Mouse (Mus musculus): ENCODE measurements at regions not wholly inside any gene's neighbourhood (a gene's known extent, or its start where the extent isn't known, plus 50 kb on each side); places are given as distances from the start of the nearest gene placed in this dataset.
A peak's percentile ranks its signal among the peaks of the same experiment; 100 is the strongest.

DNA sequence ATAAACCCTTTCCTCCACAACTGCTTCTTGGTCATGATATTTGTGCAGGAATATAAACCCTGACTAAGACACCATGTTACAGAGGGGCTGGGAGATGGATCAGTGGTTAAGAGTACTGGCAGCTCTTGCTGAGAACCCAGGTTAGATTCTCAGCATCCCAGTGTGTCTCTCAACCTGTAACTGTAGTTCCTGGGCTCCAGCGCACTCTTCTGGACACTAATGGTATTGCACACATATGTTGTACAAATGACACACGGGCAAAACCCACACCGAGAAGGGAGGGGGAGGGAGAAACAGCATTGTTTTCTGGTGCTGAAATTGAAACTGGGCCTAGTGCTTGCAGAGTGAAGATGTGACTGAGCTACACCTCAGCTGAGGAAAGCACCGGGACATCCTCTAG, 81.0 kb upstream of the Ccdc39 start:
- Histone ChIP-seq H3K9ac (no peak overlapping the region), H3K4me3 (no peak overlapping the region), H3K27me3 (no peaks in the 10 kb centered on the region), H3K4me2 (replicated peaks) (no peak overlapping the region), H3K27ac (no peak overlapping the region), H3K9me3 (replicated peaks) (peaks cover 3% of the 10 kb centered on the region), H3K36me3 (no peaks in the 10 kb centered on the region), H3K4me1 (no peaks in the 10 kb centered on the region)
- 83% methylated on average over 4 of the region's 4 CpGs for WGBS
- ATAC-seq (ENCODE audit: low FRiP score): no peak

DNA sequence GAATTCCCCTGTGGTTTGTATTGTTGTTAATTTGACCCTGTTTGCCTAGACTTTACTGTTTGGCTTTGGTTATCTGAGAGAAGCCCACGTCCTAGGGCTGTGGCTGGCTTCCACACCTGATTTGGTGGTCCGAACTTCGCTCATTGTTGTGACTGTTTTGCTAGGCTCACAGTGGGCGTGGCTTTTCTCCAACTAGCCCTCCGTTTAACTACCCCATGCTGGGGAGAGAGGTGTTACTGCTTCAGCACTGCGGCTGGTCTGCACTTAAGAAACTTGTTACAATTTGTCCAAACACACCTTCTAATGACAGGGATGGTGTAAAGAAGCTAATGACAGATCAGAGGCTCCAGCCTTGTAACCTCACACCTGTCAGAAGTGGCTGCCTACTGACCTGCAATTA, 64.7 kb upstream of the Fxr1 start:
- no peak overlapping the region for H3K9ac ChIP-seq
- H3K9me3 ChIP-seq (replicated peaks): no peaks in the 10 kb centered on the region
- H3K4me2 ChIP-seq (replicated peaks): 0 out of 2 replicates have a peak overlapping the region, but pooled peaks have one; percentile 9
- ATAC-seq (ENCODE audit: low FRiP score): peak; percentile 40; the same call in 1 of the 2 replicates
- peaks cover 11% of the 10 kb centered on the region for H3K4me1 ChIP-seq
- no peak overlapping the region for H3K27ac ChIP-seq
- H3K4me3 ChIP-seq: no peak overlapping the region
- peaks cover 15% of the 10 kb centered on the region for H3K27me3 ChIP-seq
- under 1% methylated on average over 6 of the region's 6 CpGs for WGBS
- no peaks in the 10 kb centered on the region for H3K36me3 ChIP-seq

DNA sequence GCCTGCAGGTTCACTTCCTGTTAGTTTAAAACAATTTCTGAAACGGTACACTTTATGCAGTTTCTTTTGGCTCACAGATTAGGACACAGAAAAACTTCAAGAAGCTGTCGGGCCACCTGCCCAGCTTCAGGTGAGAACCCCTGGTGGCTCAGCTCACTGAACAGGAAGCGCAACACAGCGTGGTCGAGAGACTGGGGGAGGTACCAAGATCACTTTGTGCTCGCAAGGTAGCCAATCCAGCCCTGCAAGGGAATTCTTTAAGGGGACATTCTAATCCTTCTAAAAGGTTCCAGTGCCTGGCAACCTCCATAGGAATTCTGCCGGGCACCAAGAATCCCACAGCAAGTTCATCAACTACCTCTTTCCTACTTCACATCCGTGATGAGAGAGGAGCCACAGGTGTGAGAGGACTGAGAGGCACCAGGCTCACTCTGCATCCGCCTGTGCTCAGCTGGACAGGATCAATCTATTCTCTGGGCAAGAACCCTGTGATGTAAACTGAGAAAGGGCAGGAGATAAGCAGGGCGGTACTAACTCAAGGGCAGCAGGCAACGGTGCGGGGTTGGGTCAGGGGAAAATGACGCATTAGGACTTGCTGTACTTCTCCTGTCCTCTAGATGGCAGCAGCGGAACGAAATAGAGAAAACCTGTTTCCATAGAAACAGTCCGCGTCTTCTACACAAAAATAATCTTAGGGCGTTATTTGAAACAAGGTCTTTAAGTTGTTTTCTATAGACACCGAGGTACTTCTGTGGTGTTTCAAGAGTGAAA, 63.7 kb upstream of the Fxr1 start:
- H3K4me1 ChIP-seq: peaks cover 11% of the 10 kb centered on the region
- no peak overlapping the region for H3K27ac ChIP-seq
- 3% methylated on average over 19 of the region's 19 CpGs for WGBS
- no peaks in the 10 kb centered on the region for H3K9me3 ChIP-seq (replicated peaks)
- H3K27me3 ChIP-seq: peaks cover 15% of the 10 kb centered on the region
- no peak overlapping the region for H3K4me3 ChIP-seq
- H3K9ac ChIP-seq: no peak overlapping the region
- peak; percentile 79 for ATAC-seq (ENCODE audit: low FRiP score)
- peak overlapping the region; percentile 48 for H3K4me2 ChIP-seq (replicated peaks)
- no peaks in the 10 kb centered on the region for H3K36me3 ChIP-seq

DNA sequence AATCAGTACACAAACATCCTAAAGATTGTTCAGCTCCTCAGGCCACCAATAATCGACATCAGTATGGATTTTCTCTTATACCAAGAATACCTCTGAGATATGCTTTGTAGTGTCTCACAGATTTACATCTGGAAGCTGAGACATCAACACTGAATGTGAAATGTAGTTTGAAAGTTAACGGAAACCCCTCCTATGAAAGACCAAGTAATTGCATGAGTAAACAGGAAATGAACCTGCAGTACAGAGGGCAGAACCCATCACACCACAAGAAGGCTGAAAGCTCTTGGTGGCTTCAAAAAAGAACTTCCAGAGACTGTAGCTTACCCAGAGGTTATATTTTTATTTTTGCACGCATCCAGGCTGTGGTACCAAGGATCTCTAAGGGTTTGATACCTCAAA, 63.1 kb upstream of the Fxr1 start:
- Histone ChIP-seq H3K4me2 (replicated peaks) (peak overlapping the region; percentile 48; the same call in 1 of the 2 replicates), H3K4me1 (peaks cover 11% of the 10 kb centered on the region), H3K9ac (no peak overlapping the region), H3K27me3 (peaks cover 15% of the 10 kb centered on the region), H3K36me3 (no peaks in the 10 kb centered on the region), H3K4me3 (no peak overlapping the region), H3K9me3 (replicated peaks) (no peaks in the 10 kb centered on the region), H3K27ac (no peak overlapping the region)
- ATAC-seq (ENCODE audit: low FRiP score): no peak
- WGBS: 49% methylated on average over 3 of the region's 3 CpGs

DNA sequence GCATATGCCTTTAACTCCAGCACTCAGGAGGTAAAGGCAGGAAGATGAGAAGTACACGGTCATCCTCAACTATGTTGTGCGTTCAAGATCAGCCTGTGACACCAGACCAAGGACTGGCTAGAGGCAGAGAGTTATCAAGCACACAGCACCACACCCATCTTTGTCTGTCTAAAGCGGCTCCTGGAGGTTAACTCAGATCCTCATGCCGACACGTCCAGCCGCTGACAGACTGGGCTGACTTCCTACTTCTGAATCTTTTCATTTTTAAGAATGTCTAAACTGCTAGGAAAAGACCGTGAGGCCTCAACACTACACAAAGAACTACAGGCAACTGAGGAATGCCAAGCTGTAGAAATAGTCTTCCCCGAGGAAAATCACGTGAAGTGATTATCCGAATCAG, 62.1 kb upstream of the Fxr1 start:
- no peak overlapping the region for H3K27ac ChIP-seq
- peaks cover 11% of the 10 kb centered on the region for H3K4me1 ChIP-seq
- ATAC-seq (ENCODE audit: low FRiP score): no peak
- H3K27me3 ChIP-seq: peaks cover 15% of the 10 kb centered on the region
- WGBS: 91% methylated on average over 10 of the region's 10 CpGs
- H3K9ac ChIP-seq: no peak overlapping the region
- H3K36me3 ChIP-seq: no peaks in the 10 kb centered on the region
- no peaks in the 10 kb centered on the region for H3K9me3 ChIP-seq (replicated peaks)
- H3K4me3 ChIP-seq: no peak overlapping the region
- no peak overlapping the region for H3K4me2 ChIP-seq (replicated peaks)

DNA sequence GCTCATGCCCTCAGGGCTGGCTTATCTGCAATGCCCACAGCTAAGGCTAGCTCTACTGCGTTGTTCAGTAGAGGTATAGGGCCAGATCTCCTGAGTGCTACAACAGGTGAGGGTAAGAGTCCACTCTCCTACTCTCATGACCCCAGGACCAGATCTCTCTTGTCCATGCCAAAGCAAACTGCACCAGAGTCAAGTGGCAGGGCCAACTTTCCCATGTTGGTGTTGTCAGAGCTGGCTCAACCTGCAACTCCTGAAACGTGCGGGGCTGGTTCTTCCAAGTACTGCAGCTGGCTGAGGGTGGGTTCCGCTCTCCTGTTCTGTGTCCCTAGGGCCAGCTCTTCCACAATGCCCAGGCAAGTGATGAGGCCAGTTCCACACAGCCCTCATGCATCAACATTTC, 61.5 kb upstream of the Fxr1 start:
- H3K27ac ChIP-seq: no peak overlapping the region
- H3K9me3 ChIP-seq (replicated peaks): no peaks in the 10 kb centered on the region
- no peak overlapping the region for H3K4me3 ChIP-seq
- H3K4me2 ChIP-seq (replicated peaks): no peak overlapping the region
- no peak overlapping the region for H3K9ac ChIP-seq
- H3K27me3 ChIP-seq: peaks cover 15% of the 10 kb centered on the region
- no peak for ATAC-seq (ENCODE audit: low FRiP score)
- whole genome bisulfite sequencing: 88% methylated on average over 4 of the region's 4 CpGs
- H3K4me1 ChIP-seq: peaks cover 11% of the 10 kb centered on the region
- H3K36me3 ChIP-seq: no peaks in the 10 kb centered on the region

DNA sequence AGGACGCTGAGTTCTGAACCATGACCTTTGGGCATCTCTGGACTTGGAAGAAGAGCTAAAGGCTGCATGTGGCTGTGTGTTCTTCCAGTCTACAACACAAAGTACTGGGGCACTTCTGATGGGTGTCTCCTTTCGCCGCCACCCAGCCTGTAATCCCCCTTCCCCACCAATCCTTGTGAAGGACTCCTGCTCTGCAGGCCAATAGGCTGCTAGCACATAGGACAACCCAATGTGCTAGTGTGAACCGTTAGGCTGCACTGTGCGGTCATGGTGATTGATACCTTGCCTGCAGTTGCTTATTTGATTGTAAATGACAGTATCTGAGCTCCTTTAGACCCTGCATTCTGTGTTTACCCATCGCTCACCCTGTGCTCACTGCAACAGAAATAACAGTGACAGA, 59.5 kb upstream of the Fxr1 start:
- no peaks in the 10 kb centered on the region for H3K36me3 ChIP-seq
- no peaks in the 10 kb centered on the region for H3K9me3 ChIP-seq (replicated peaks)
- peaks cover 10% of the 10 kb centered on the region for H3K27me3 ChIP-seq
- H3K4me3 ChIP-seq: no peak overlapping the region
- no peak overlapping the region for H3K27ac ChIP-seq
- ATAC-seq (ENCODE audit: low FRiP score): no peak
- peaks cover 6% of the 10 kb centered on the region for H3K4me1 ChIP-seq
- no peak overlapping the region for H3K4me2 ChIP-seq (replicated peaks)
- H3K9ac ChIP-seq: no peak overlapping the region
- WGBS: 59% methylated on average over 6 of the region's 6 CpGs

DNA sequence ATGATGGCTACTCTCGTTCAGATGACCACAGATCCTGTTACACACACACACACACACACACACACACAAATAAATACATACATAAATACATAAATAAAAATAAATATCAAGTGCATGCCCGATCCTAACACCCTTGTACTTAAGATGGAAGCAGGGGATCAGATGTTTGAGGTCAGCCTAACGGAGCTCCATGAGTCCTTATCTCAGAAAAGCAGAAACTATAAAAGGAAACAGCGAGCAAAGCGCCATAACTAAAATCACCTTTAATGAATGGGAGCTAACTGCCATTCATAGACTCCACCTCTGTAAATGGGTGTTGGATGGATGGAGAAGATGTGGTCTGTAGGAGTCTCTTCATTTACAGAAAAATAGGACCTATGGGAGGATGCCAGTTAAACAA, 56.8 kb upstream of the Fxr1 start:
- no peak for ATAC-seq (ENCODE audit: low FRiP score)
- H3K4me2 ChIP-seq (replicated peaks): no peak overlapping the region
- H3K27ac ChIP-seq: no peak overlapping the region
- H3K27me3 ChIP-seq: no peaks in the 10 kb centered on the region
- WGBS: 94% methylated on average over 5 of the region's 5 CpGs
- H3K36me3 ChIP-seq: no peaks in the 10 kb centered on the region
- no peak overlapping the region for H3K9ac ChIP-seq
- no peaks in the 10 kb centered on the region for H3K9me3 ChIP-seq (replicated peaks)
- no peak overlapping the region for H3K4me3 ChIP-seq
- no peaks in the 10 kb centered on the region for H3K4me1 ChIP-seq

DNA sequence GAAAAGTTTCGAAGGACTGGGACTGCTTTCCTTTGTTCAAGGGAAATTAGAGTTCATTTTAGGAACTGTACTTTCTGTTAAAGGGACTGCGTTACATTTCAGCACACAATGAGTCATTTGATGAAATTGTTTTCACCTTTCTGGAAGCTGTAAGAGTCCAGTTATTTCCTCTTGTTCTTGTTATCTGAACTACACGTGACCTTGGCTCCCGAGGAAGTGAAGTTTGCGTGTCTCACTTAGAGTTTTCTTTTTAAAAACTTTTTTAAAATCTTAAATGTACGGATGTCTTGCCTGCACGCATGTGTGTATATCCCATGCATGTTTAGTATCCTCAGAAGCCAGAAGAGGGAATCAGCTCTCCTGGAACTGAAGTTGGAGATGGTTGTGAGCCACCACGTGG, 52.6 kb upstream of the Fxr1 start:
- no peak overlapping the region for H3K4me2 ChIP-seq (replicated peaks)
- H3K27me3 ChIP-seq: no peaks in the 10 kb centered on the region
- H3K9ac ChIP-seq: no peak overlapping the region
- H3K27ac ChIP-seq: no peak overlapping the region
- no peak for ATAC-seq (ENCODE audit: low FRiP score)
- H3K4me1 ChIP-seq: no peaks in the 10 kb centered on the region
- H3K36me3 ChIP-seq: no peaks in the 10 kb centered on the region
- 86% methylated on average over 8 of the region's 8 CpGs for WGBS
- H3K9me3 ChIP-seq (replicated peaks): no peaks in the 10 kb centered on the region
- H3K4me3 ChIP-seq: no peak overlapping the region

Measured in hindbrain, embryonic 12.5 days (tissue).